Mouse (Mus musculus) heart, adult 18-20 months (tissue): ENCODE data around the gene Ccdc103. TPM values are rescaled to one million over a fixed set of nuclear protein-coding genes. Genes with fewer than 3 reads are reported as not detected.

ENCODE experiments used
- DNase-seq, 2 experiments: peaks; one replicate each; pipeline ENCODE4 v3.0.0; 2021 to 2022; ENCODE audit warnings: mixed read lengths in 1 of 2
- total RNA-seq, 2 experiments: library from RNA; stranded (reverse); gene quantifications; 2 replicates each; pipeline ENCODE4 v1.2.3; 2021

The Ccdc103 gene
- total RNA-seq, 2 experiments from 2014 or later: not detected

DNA sequence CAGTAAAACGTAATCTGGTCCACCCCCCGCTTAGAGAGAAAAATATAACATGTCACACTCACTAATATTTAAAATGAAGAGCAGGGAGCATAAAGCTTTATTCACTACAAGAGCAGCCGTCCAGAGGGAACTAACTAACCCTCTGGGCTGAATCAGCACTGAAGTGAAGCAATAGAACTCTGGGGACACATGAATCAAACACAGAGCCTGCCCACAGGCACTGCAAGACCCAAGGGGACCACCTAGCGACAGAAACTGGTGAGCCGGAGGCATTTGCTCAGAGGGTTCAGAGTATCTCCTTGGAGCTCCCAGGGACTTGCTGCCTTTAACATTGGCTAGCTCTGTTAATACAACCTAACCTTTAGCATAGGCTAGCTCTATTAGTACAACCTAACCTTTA is 9.1 kb downstream of the Ccdc103 start:
- DNase-seq: no peak

- peak; percentile 65 to 66 for DNase-seq
These were observed 12.1 kb downstream of the Ccdc103 start for GRCm38 (mm10) chr11:102893015-102893651.

DNA sequence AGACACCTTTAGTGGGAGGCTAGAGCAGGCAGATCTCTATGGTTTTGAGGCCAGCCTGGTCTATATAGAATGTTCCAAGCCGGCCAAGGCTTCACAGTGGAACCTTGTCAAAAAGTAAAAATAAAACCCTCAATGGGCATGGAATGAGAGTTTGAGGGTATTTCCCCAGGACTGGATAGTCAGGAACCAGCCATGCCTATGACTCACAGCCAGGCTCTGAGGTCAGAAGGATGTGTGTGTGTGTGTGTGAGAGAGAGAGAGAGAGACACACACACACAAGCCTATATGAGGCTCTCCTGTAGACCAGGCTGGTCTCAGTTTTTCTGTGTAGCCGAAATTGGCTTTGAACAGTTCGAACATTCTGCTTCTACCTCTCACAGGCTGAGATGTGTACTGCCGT is 13.7 kb downstream of the Ccdc103 start:
- no peak for DNase-seq

GRCm38 (mm10) chr11:102895779-102896178 is 14.8 kb downstream of the Ccdc103 start:
- DNase-seq: no peak

DNA sequence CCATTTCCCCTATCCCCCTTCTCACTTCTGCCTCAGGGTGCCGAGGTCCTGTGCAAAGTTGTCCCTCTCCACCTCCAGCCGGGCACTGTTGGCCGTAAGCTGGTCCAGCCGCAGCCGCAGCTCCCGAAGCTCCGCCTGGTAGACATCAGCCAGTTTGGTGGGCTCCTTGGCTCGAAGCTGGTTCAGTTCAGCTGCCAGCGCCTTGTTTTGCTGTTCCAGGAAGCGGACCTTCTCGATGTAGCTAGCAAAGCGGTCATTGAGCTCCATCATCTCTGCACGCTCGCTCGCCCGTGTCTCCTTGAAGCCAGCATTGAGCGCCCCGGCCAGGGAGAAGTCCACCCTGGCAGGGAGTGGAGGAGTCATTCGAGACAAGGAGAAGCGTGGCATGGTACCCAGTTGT is 15.6 kb downstream of the Ccdc103 start:
- DNase-seq: no peak

DNA sequence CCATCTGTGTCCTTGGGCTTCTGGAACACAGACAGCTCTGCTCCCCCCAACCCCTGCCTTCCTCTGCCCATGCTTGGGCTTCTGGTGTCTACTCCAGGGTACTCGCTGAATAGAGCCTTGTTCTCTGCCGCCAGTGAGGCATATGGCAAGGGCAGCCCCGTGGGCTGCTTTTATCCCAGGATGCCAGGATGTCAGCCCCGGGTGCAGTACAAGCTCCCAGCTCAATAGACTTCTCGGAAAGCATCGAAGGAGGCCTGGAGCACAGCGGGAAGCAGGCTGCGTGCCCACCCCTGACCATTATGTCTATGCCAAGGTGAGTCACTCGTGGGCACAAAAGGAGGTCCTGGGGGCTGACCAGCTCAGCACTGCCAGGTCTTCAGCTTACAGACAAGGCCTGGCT is 17.4 kb downstream of the Ccdc103 start:
- DNase-seq: no peak

DNA sequence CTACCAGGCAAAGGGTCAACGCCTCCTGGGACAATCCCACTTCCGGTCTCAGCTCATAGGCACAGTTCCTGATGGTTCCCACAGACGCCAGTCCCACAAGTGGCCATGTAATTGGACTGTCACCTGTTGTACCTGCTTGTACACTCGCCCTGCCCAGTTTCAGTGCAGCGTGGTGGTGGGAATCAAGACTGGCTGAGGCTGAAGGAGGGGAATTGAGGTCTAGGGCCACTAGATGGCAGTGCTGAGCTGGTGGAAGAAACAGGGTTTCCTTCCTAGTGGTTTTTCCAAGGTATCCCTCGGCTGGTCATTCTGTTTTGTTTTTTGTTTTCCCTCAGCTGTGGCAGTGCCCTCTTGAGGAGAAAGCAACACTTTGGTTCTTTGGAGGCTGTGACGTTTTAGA is 19.8 kb downstream of the Ccdc103 start, which contains the start of gene Gfap:
TSS of gene Gfap (minus strand) at position 150 of the 400 bp plus-strand sequence.
- peak; percentile 68 to 90 for DNase-seq

- DNase-seq: no peak
These were observed 20.2 kb downstream of the Ccdc103 start for GRCm38 (mm10) chr11:102901199-102901598.

DNA sequence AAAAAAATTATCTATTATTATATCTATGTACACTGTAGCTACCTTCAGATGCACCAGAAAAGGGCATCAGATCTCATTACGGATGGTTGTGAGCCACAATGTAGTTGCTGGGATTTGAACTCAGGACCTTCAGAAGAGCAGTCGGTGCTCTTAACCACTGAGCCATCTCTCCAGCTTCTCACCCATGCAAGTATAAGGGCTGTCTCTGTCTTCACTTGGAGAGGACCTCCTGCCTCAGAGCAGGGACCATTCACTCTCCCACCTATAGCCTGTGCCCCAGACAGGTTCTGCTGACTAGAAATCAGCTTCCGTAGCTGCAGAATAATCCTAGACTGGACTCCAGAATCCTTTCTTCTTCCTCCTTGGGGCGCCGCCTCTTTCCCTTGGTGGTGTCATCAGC is 21.1 kb downstream of the Ccdc103 start:
- no peak for DNase-seq

DNA sequence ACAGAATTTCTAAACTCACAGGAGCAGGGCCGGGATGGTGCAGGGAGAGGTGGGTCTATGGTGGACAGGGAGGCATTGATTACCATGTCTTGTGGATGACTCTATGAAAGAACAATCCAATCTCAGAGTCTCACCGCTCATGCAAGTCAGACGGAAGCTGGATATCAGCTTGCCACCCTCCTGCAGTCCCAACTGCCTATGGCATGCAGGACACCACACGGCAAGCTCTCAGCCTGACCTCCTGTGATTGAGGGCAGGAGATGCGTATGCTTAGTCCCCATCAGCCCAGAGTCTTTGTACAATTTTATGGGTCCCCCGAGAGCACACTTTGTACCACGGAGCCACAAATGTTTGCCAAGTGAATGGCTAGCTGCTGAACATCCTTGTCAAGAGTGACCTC is 22.6 kb downstream of the Ccdc103 start:
- no peak for DNase-seq

DNA sequence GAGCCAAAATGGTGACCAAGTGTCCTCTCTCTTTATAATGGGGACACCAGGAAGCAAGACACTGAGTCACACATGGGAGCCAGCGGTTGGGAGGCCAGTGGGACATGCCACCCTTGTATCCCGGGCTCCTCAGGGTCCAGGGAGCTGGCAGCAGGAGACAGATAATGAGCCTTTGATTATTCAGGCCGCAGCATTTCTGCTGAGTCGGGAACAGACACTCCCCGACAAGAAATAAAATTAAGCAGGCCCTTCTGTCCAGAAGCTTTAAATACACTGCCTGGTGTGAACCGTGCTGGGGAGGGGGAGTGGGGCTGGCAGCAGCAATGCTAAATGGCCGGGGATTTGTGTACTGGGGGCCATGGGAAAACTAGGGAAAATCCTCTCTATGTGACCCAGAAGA is 30.4 kb downstream of the Ccdc103 start:
- DNase-seq: no peak

DNA sequence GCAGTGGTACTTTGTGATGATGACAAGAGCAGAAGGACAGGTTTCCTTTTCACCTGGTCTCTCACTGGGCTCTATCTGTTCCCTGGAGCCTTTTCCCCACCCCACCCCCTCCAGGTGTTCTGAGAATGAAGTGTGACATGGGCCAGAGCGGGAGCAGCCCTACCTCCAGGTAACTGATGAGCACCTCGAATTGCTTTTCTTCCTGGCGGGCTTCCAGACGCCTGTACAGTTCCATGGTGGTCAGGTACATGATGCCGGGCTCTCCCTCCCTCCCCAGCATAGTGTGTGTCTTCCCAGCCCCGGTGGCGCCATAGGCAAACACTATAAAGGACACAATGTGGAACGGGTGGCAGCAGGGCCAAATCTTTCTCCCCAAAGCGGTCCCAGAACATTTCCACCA is 34.4 kb downstream of the Ccdc103 start:
- DNase-seq: no peak

GRCm38 (mm10) chr11:102918077-102918476 is 37.1 kb downstream of the Ccdc103 start:
- DNase-seq: no peak

DNA sequence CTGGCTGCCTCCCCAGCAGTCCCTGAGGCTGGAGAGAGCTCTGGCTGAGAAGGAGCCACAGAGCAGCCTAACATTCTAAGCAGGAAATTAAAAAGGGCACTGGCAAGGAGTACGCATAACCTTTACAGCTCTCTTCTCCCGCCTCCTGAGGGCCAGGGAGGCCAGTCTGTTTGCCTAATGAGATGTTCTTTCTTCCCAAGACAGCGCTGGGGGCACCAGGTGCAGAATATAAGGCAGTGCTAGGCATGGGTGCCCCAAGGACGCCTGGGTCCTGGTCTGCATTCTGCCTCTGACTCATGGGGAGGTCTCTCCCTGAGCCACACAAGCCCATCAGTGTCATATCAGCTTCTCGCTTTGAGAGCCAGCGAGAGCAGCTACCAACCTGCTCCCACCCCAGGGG is 40.5 kb downstream of the Ccdc103 start:
- DNase-seq: no peak

GRCm38 (mm10) chr11:102924557-102925350 is 43.8 kb downstream of the Ccdc103 start, which contains the start of gene Kif18b:
Gene Kif18b (minus strand): TSS chr11:102925124.
- DNase-seq: peak; percentile 95 to 96

DNA sequence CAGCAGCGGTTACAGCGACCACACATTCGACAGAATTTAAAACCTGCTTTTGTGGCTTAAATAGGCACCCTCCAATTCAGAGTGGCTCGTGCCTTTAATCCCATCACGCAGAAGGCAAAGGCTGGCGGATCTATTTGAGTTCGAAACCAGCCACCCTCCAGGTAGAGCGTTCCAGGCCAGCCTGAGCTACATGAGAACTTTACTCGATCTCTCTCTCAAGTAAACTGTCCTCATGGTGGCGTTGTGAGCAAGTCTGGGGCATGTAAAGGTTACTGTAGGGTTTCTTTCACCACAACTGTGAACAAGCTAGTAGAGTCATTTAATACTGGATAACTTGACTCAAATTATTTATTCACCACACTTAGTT is 44.3 kb downstream of the Ccdc103 start:
- no peak for DNase-seq

GRCm38 (mm10) chr11:102930672-102931071 is 49.7 kb downstream of the Ccdc103 start:
- peak in 1 of 2 experiments; percentile 17 for DNase-seq

Other genes with a start within 250 kb of the Ccdc103 start
- gene Meioc, start 217.5 kb upstream of the Ccdc103 start, total RNA-seq: not detected
- gene Ccdc43, start 183.4 kb upstream of the Ccdc103 start, total RNA-seq: 10 to 100 TPM; 20.4 to 29.6 TPM
- 1 to 10 TPM; 6.6 to 7.5 TPM for gene Adam11, start 119.8 kb upstream of the Ccdc103 start, total RNA-seq
- 10 to 100 TPM; 17.2 to 18.2 TPM for gene Gjc1, start 61.5 kb upstream of the Ccdc103 start, total RNA-seq
- gene Higd1b, start 45.4 kb upstream of the Ccdc103 start, total RNA-seq: 10 to 100 TPM; 10.6 to 15.7 TPM
- gene Eftud2, start 219 bp upstream of the Ccdc103 start, total RNA-seq: 10 to 100 TPM; 34.1 to 42.6 TPM
- gene Fam187a, start 4.0 kb downstream of the Ccdc103 start, total RNA-seq: not detected
- gene Gfap, start 19.7 kb downstream of the Ccdc103 start, total RNA-seq: under 1 TPM; 0.10 to 0.15 TPM
- under 1 TPM in 1 of 2 experiments, not detected in 1; 0.25 TPM for gene Kif18b, start 43.9 kb downstream of the Ccdc103 start, total RNA-seq
- gene C1ql1, start 65.5 kb downstream of the Ccdc103 start, total RNA-seq: not detected
- gene Nmt1, start 147.0 kb downstream of the Ccdc103 start, total RNA-seq: 10 to 100 TPM; 67.5 to 74.8 TPM
- 10 to 100 TPM; 60.9 to 72.9 TPM for gene Dcakd, start 147.1 kb downstream of the Ccdc103 start, total RNA-seq
- 10 to 100 TPM; 11.0 to 14.5 TPM for gene Plcd3, start 220.5 kb downstream of the Ccdc103 start, total RNA-seq
- 10 to 100 TPM; 28.6 to 41.4 TPM for gene Acbd4, start 220.5 kb downstream of the Ccdc103 start, total RNA-seq
- gene Hexim1, start 235.0 kb downstream of the Ccdc103 start, total RNA-seq: 10 to 100 TPM; 20.0 to 21.5 TPM